Mouse (Mus musculus): ENCODE measurements around the gene St3gal2.

GRCm38 (mm10) chr8:110887551-110887950, 32.2 kb upstream of the St3gal2 start:
- TF ChIP-seq CTCF (IDR thresholded peaks at IDR 0.05; ENCODE audit: control insufficient read depth, insufficient read depth, low read length) (no peak), POLR2A (IDR thresholded peaks at IDR 0.05; ENCODE audit: borderline replicate concordance, control insufficient read depth, low read depth, low read length) (no peak)

Measured in bone marrow, adult 2 months (tissue).